Mouse (Mus musculus) limb, embryonic 14.5 days (tissue): ENCODE results near the gene Zmym2. TPM values are rescaled to one million over a fixed set of nuclear protein-coding genes. Genes with fewer than 3 reads are reported as not detected.
"Not testable (repeated sequence)": the region's sequence is repeated elsewhere in the genome, so short reads cannot be mapped to it uniquely, and the experiment has no call there.

Experiments
- ATAC-seq: fragments of 200-750 bp; cut with Nextera tagmentation; 2 replicates; pipeline ENCODE4 v1.8.0; 2017; ENCODE audit warnings: low read depth, moderate number of reproducible peaks, moderate TSS enrichment; ENCODE audit not compliant: low FRiP score
- DNase-seq: peaks from one replicate; pipeline ENCODE4 v3.0.0-alpha.2; 2015; ENCODE audit warnings: low spot score
- H3K27ac ChIP-seq: fragments of 300-500 bp; sonication (generic); replicated peaks from 2 replicates; pipeline ENCODE4 v1.5.1; 2014; ENCODE audit warnings: low read depth, mild to moderate bottlenecking, low read length, moderate library complexity, mixed read lengths
- H3K27me3 ChIP-seq: fragments of 300-500 bp; sonication (generic); 2 replicates; pipeline ENCODE4 v1.6.1; 2014; ENCODE audit warnings: low read length, mixed read lengths; ENCODE audit not compliant: control insufficient read depth, insufficient read depth
- H3K36me3 ChIP-seq: fragments of 300-500 bp; sonication (generic); 2 replicates; pipeline ENCODE4 v1.6.1; 2014; ENCODE audit warnings: mild to moderate bottlenecking, low read length, moderate library complexity, mixed read lengths; ENCODE audit not compliant: control insufficient read depth, insufficient read depth
- H3K4me1 ChIP-seq: fragments of 300-500 bp; sonication (generic); 2 replicates; pipeline ENCODE4 v1.6.1; 2014; ENCODE audit warnings: antibody characterized with exemption, low read length, mixed read lengths; ENCODE audit not compliant: control insufficient read depth, insufficient read depth
- H3K4me2 ChIP-seq: fragments of 300-500 bp; sonication (generic); replicated peaks from 2 replicates; pipeline ENCODE4 v1.6.1; 2014; ENCODE audit warnings: low read depth, mild to moderate bottlenecking, low read length, moderate library complexity; ENCODE audit not compliant: severe bottlenecking
- H3K4me3 ChIP-seq: fragments of 300-500 bp; sonication (generic); replicated peaks from 2 replicates; pipeline ENCODE4 v1.5.1; 2014; ENCODE audit warnings: low read length
- H3K9ac ChIP-seq: fragments of 300-500 bp; sonication (generic); 2 replicates; pipeline ENCODE4 v1.6.1; 2014; ENCODE audit warnings: mild to moderate bottlenecking, low read depth, low read length, moderate library complexity; ENCODE audit not compliant: severe bottlenecking
- H3K9me3 ChIP-seq: fragments of 300-500 bp; sonication (generic); 2 replicates; pipeline ENCODE4 v1.6.1; 2016; ENCODE audit warnings: low read length; ENCODE audit not compliant: control insufficient read depth
- POLR2A ChIP-seq: fragments of 200-500 bp; IDR thresholded peaks from 2 replicates; pipeline ENCODE4 v1.8.0; 2012; ENCODE audit warnings: inconsistent platforms, mild to moderate bottlenecking, moderate library complexity, borderline replicate concordance; ENCODE audit not compliant: insufficient read depth, insufficient read length; ENCODE audit errors: extremely low read depth
- WGBS: fragments of 180-500 bp; shearing (Covaris S2); extraction: QIAGEN DNeasy Blood & Tissue Kit; methylation state at CpG from one replicate; pipeline ENCODE4 v1.1.7; 2014; 5-methylcytosine and 5-hydroxymethylcytosine counted together
- polyA plus RNA-seq, 2 experiments: library from polyadenylated mRNA; depleted of rRNA in 1 of 2; stranded (reverse) in 1 of 2; unstranded in 1 of 2; fragments of >200 nt; fragmentation: Nextera tagmentation in 1 of 2; extraction: Ambion mirVana in 1 of 2; gene quantifications; 2 replicates each; pipeline versions ENCODE4 v1.2.1 to v1.2.3; 2012 to 2014

Gene Zmym2
- 29.8 and 50.8 TPM in 2 replicates for polyA plus RNA-seq (2012; rRNA removed)
- polyA plus RNA-seq (2014; fragmentation: Nextera tagmentation; extraction: Ambion mirVana), result 39.1 and 40.8 TPM in 2 replicates

DNA sequence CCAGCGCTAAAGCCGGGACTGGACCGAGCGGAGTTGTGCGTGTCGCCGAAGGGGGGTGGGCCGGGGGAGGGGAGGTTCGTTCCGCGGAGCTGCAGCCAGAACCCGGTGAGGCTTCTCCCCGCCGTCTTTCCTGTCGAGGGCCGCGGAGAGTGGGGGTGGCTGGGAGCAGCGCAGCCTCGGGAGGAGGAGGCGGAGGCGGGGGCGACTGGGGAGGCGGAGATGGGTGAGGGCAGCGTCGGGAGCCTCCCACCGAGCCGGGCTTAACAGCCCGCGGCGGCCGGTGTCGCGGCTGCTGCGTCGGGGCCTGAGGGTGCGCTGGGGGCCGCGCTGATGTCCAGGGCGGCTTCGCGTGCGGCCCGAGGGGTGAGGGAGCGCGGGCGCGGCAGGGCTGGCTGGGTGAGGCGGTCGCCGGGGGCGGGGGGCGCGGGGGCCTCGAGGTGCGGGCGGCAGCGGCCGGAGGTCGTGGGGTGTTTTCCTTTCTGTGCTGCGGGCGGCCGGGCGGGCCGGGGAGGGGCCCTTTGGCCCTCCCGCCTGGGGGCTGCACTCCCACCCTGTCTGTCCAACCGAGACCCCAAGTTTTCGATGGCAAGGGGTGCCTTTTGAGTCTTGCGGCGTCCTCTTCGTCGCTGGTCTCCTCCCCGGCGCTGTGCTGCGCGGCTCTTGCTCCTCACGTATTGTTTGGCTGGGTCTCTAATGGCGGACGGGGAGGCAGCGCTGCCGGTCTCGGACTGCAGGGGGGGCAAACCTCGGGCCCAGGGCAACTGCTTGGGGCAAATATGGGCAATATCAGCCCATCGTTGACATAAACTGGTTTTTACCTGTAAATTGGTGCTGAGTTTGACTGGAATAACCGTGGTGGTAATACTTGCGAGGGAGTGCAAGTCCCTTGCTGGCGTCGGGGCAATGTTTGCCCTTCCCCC lies at the start of gene Zmym2:
Gene Zmym2 (plus strand): TSS at position 60 of the 920 bp plus-strand sequence.
- ATAC-seq, result peak; percentile 78; the same call in 1 of the 2 replicates
- Histone ChIP-seq H3K4me3 (peak within 1 kb of the TSS; percentile 84), H3K27ac (peak within 1 kb of the TSS; percentile 99), H3K36me3 (peaks cover 29% of the 10 kb centered on the region), H3K9ac (peak within 1 kb of the TSS; percentile 90), H3K4me2 (peak within 1 kb of the TSS; percentile 72)
- not testable (repeated sequence) for H3K9me3 ChIP-seq, H3K27me3 ChIP-seq, H3K4me1 ChIP-seq
- 0% methylated on average over 30 of the region's 87 CpGs for WGBS
- peak; percentile 68 for DNase-seq

DNA sequence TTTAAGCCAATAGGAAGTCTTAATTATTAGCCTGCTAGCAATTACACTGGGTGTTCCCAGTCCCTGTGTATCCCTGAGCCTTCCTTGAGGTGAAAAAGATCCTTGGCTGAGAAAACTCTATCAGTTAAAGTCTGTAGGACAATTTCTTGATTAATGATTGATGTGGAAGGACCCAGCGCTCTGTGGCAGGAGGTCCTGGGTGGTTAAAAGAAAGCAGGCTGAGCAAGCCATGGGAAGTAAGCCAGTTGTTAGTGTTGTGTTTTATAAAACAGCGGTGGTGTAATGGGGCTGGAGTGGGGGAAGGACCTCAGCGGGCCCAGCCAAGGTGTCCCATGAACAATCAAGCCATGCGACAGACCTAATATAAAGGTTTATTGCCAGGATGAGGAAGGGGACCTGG lies 42.4 kb upstream of the Zmym2 start:
- WGBS, result 34% methylated on average over 4 of the region's 4 CpGs
- ATAC-seq, result no peak
- H3K9me3 ChIP-seq, result no peaks in the 10 kb centered on the region

GRCm38 (mm10) chr14:56844507-56844906 lies 41.9 kb upstream of the Zmym2 start:
- Histone ChIP-seq H3K27ac (no peak overlapping the region), H3K9me3 (no peaks in the 10 kb centered on the region), H3K4me2 (no peak overlapping the region), H3K27me3 (no peaks in the 10 kb centered on the region), H3K4me3 (no peak overlapping the region), H3K9ac (no peak overlapping the region), H3K4me1 (no peaks in the 10 kb centered on the region), H3K36me3 (no peaks in the 10 kb centered on the region)
- 7% methylated on average over 2 of the region's 2 CpGs for WGBS
- no peak for ATAC-seq
- DNase-seq, result no peak
- no peak for TF ChIP-seq POLR2A

More for the DNA sequence above, 42.4 kb upstream of the Zmym2 start:
- TF ChIP-seq POLR2A, result no peak
- no peak overlapping the region for H3K27ac ChIP-seq
- no peak overlapping the region for H3K4me3 ChIP-seq
- H3K9ac ChIP-seq, result no peak overlapping the region
- no peak overlapping the region for H3K4me2 ChIP-seq
- no peaks in the 10 kb centered on the region for H3K4me1 ChIP-seq
- DNase-seq, result no peak
- H3K27me3 ChIP-seq, result no peaks in the 10 kb centered on the region
- no peaks in the 10 kb centered on the region for H3K36me3 ChIP-seq

GRCm38 (mm10) chr14:56848322-56848721 lies 38.1 kb upstream of the Zmym2 start:
- Histone ChIP-seq H3K9me3 (0 out of 2 replicates have a peak, but pooled peaks cover 6% of the 10 kb centered on the region), H3K4me2 (no peak overlapping the region), H3K4me3 (no peak overlapping the region), H3K9ac (no peak overlapping the region), H3K36me3 (no peaks in the 10 kb centered on the region), H3K27me3 (no peaks in the 10 kb centered on the region), H3K4me1 (no peaks in the 10 kb centered on the region), H3K27ac (no peak overlapping the region)
- no peak for DNase-seq
- no peak for ATAC-seq
- 66% methylated on average over 2 of the region's 2 CpGs for WGBS
- no peak for TF ChIP-seq POLR2A

- Histone ChIP-seq H3K9ac (no peak overlapping the region), H3K27me3 (no peaks in the 10 kb centered on the region), H3K27ac (no peak overlapping the region), H3K36me3 (no peaks in the 10 kb centered on the region), H3K4me3 (no peak overlapping the region), H3K4me1 (no peaks in the 10 kb centered on the region), H3K9me3 (peaks cover 17% of the 10 kb centered on the region), H3K4me2 (no peak overlapping the region)
- DNase-seq (no peak), ATAC-seq (no peak)
- no peak for TF ChIP-seq POLR2A
- WGBS, result 70% methylated on average over 2 of the region's 2 CpGs
These were observed 36.8 kb upstream of the Zmym2 start for GRCm38 (mm10) chr14:56849681-56850080.
